Mouse (Mus musculus): ENCODE results near the gene Cfap99.

Gene Cfap99

DNA sequence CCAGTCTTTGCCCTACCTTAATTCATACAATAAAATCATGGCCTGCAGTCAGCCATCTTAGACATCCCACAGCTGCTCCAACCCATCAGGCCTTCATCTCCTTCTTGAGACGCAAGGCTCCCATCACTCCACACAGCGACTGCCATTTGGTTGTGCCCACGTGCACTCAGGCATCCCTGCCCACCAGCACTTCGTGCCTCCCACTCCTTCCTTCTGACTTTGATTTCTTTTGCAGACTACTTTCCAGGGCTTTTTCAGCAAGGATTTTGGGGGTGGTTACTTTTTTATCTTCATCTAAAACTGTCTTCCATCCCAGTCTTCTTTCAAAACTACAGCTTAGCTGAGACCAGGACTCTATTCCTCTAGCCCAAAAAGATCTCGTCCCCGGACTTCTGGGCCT is 11.7 kb upstream of the Cfap99 start:
- DNase-seq (ENCODE audit: inconsistent age in 2 of 2, low spot score in 1 of 2) = no peak

DNA sequence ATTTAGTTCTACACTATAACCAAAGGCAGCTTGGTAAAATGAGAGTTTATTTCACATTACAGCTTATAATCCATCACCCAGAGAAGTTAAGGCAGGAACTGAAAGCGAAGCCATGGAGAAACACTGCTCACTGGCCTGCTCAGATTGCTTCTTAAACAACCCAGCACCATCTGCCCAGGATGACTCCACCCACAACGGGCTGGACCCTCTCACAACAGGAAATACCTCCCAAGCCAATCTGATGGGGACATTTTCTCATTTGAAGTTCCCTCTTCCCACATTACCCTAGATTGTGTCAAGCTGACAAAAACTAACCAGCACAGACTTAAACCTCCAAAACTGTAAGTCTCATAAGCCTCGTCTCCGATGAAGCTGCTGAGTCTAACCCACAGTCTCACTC is 10.3 kb upstream of the Cfap99 start:
- no peak for DNase-seq (ENCODE audit: inconsistent age in 2 of 2, low spot score in 1 of 2)

DNA sequence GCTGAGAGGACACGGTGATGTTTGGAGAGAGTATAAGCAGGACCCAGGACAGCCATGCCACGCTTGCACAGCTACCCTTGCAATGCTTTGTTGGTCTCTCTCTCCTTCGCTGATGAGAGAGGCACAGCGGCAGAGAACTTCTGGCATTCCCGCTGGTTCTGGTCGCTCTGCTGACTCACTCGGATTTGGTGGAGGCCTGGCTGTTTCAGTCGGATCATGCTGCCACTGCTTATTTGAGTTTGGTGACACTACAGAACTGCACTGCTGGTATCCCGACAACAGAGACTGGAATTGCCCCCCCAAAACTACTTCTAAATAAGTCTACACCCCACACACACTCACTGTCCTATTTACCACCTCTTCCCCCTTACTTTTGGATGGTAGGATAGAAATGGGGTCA is 9.2 kb upstream of the Cfap99 start:
- no peak for DNase-seq (ENCODE audit: inconsistent age in 2 of 2, low spot score in 1 of 2)

DNA sequence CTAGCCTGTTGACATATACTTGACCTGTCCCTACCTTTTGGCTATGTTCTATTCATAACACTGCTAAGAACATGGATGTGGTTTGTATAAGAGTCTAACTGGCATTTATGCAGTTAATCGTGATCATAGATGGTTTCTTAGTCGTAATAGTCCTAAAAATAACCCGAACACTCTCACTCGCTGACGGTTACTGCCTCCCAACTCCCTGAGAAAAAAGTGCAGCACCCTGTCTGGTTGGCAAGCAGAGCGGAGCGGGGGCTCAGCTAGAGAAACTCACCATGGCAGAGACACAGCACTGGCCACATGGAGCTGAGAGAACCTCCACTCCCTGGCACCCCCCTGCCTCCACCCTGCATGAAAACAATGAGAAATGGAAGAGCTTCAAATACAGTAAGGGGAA is 7.4 kb upstream of the Cfap99 start:
- DNase-seq (ENCODE audit: inconsistent age in 2 of 2, low spot score in 1 of 2) = no peak

DNA sequence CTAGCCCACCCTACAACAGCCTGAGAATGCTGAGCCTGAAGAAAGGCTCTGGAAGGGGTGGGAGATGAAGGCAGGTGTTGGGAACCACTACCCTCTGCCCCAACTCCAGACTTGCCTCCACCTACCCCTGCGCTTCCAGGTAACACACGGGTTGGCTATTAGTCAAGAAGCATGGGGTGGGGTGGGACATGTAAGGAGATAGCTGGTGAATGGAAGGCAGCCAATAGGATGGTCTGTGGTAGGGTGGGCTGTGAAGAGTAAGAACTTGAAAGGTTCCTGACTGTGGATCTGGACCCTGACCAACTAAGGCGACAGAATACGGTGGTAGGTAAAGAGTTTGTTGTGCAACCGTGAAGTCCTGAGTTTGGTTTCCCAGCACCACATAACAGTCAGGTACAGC is 5.0 kb upstream of the Cfap99 start:
- no peak for DNase-seq (ENCODE audit: inconsistent age in 2 of 2, low spot score in 1 of 2)

DNA sequence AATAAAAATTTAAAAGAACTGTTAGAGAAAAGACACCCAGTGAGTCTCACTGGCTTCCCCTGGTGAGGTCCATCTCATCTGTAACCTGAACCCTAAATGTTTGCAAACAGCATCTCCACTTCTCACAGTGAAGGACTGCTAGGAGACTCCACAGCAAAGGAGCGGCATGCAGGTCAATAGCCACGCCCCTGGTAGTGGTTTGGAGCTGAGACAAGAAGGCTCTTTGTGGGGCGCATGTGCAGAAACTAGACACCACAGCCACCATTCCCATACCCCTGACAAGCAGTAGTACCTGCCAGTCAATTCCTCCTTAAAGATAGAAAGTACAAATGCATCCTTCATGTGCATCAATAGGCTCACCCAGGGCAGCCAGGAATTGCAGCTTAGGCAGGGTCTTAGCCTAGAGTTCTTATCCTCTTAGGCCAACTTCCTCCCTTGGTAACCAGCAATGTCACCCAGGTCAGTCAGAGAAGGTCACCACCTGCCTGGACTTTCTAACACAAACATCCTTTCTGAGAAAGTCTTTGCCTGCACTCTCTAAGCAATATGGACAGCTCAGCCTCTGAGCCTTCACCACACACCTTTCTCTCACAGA is 4.1 kb upstream of the Cfap99 start:
- DNase-seq (ENCODE audit: inconsistent age in 2 of 2, low spot score in 1 of 2) = no peak

DNA sequence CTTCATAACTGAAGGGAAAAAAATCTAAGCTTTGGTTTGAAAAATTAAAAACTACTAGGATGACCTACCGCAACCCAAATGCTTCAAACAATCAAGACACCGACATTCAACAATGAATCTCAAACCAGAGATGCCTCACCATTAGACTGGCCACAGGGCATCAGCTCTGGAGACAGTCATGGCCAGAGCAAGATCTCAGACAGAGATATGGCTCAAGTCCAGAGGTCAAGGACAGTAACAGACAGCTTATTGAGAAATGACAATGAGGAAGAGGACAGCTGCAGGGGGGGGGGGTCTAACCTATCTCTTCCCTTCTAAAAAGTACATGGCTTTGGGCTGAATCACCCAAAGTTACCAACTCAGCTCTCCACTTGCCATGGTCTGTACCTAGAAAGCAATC is 3.1 kb upstream of the Cfap99 start:
- DNase-seq (ENCODE audit: inconsistent age in 2 of 2, low spot score in 1 of 2) = peak in 1 of 2 experiments; percentile 55

DNA sequence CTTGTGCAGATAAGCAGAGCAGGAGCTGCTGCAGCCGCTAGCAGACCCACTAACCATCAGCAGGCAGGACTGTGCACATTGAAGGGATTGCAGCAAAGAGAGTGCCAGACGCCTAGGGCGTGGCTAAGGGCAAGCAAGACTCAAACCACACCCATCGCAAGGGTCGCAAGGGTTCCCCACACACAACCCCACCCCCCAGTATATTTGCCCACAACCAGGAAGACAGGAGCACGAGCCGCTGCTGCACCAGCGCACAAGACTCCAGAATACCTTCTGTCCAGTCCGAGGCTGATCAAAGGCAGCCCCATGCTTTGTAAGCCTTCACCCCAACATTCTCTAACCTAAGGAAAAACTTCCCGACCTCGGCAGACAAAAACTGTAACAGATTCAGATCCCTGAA is 1.9 kb upstream of the Cfap99 start:
- DNase-seq (ENCODE audit: inconsistent age in 2 of 2, low spot score in 1 of 2) = no peak

DNA sequence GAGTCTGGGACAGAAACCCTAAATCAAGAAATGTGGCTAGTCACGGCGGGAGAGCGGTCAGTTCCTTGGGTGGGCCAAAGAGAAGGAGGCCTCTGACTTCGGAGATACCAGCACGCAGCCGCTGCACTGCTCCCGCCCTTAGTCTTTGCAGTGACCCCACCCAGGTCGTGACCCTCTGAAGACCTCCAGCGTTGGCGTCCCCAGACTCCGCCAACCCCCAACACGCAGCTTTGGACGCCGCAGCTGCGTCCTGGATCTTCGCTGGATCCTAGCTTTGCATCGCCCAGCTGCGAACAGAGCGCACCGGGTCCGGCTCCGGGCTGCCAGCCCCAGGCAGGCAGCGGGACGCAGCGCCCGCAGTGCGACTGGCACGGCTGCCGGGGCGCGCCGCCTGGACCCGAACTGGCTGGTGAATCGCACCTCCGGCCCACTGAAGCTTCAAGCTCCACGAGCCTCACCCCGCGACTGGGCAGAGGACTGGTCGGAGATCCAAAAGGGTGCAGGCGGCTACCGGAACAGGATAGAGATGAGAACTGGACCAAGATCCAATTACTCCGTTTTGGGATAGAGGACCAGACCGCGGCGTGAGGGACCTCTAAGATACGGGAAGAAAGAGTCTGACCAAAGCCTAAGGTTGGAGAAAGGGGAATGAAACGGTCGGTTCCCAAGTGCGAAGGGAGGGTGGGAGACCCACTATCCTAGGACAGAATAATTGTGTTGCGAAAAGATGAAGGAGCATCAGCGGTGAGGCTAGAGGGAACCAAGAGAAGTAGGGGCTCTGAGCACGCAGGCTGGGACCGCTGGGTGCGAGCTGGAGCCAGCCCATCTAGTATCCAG is 1.2 kb upstream of the Cfap99 start:
- DNase-seq (ENCODE audit: inconsistent age in 2 of 2, low spot score in 1 of 2) = no peak

DNA sequence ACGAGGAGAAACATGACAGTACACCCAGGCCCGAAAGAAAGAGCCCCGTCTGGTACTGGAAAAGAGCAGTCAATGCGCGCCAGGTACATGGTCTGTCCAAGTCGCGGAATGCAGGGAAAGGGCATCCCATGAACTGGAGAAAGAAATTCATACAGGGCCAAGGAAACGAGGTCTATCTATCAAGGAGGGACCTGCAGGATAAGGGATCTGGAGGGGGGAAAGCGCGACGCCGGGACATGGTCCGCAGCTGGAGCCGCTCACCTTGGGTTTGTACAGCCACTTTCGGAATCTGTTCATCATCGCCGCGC is 608 bp upstream of the Cfap99 start:
- no peak for DNase-seq (ENCODE audit: inconsistent age in 2 of 2, low spot score in 1 of 2)

DNA sequence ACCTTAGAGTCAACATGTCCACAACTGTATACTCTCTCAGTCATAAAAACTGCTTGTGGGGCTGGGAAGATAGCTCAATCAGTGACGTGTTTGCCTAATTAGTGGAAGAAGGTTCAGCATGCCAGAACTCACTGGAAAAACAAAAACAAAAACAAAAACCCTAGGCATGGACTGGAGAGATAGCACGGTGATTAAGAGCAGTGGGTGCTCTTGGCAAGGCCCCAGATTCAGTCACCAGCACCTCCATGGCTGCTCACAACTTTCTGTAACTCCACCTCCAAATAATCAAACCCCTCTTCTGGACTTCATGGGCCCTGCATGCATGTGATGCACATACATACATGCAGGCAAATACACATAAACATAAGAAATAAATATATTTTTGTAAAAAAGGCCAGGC is 886 bp downstream of the Cfap99 start:
- no peak for DNase-seq (ENCODE audit: inconsistent age in 2 of 2, low spot score in 1 of 2)

DNA sequence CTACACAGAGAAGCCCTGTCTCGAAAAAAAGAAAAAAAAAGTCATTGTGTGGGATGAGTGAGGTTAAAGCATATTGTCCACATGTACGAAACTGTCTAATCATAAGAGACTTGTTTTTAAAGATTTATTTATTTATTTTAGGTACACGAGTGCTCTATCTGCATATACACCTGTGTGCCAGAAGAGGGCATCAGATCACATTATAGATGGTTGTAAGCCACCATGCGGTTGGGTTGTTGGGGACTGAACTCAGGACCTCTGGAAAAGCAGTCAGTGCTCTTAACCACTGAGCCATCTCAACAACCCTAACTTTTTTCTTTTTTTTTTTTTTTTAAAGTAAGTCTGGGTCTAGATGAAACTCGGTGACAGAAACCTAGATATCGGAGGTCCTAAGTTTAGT is 5.0 kb downstream of the Cfap99 start:
- no peak for DNase-seq (ENCODE audit: inconsistent age in 2 of 2, low spot score in 1 of 2)

DNA sequence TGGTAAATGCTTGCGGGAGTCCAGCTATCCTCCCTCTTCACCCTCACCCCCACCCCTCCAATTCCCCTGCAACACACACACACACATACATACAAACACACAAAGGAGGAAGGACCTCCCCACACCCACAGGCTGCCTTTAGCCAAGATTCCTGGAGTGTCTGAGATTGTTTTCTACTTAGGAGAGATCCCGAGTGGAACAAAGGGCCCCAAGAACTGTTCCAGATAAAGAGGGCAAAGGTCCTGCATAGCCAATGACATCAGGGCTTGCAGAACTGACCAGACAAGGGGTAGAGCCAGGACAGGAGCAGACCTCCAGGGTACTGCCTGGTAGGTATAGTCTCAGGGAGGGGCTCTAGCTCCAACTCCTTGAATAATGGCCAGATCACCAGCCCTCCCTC is 6.3 kb downstream of the Cfap99 start:
- peak in 1 of 2 experiments; percentile 45 for DNase-seq (ENCODE audit: inconsistent age in 2 of 2, low spot score in 1 of 2)

DNA sequence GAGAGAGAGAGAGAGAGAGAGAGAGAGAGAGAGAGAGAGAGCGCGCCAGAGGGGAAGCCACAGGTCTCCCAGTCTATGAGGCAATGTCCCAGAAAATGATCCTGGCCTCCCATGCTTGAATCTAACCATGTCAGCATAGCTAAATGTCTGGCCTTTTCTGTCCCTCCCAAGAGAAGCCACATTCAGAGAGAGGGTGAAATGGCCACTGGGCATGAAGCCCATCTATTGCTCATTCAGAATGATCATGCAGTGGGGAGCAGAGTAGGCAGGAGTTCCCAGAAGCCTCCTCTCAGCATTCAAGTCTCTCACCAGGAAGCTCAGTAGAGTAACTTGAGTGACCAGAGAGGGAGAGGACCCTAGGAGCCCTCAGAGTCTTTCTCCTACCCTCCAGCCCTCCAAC is 6.7 kb downstream of the Cfap99 start:
- DNase-seq (ENCODE audit: inconsistent age in 2 of 2, low spot score in 1 of 2) = peak; percentile 33 to 76

DNA sequence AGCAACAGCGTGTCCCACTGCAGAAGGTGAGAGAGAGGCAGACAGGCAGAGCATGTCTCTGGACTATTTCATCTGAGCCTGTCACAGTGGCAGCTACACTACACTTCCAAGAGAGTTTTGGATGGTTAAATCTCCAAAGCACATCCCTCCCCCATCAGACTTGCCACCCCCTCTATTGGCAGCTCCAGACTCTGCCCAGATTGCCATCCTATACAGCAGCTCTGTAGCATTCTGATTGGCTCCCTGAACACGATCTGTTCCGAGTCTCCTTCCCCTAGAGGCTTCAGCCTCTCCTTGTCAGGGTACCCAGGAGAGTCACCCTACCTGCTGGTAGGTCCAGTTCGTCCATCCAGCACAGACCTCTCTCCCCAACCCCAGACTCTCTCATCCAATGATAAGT is 9.7 kb downstream of the Cfap99 start:
- DNase-seq (ENCODE audit: inconsistent age in 2 of 2, low spot score in 1 of 2) = no peak

DNA sequence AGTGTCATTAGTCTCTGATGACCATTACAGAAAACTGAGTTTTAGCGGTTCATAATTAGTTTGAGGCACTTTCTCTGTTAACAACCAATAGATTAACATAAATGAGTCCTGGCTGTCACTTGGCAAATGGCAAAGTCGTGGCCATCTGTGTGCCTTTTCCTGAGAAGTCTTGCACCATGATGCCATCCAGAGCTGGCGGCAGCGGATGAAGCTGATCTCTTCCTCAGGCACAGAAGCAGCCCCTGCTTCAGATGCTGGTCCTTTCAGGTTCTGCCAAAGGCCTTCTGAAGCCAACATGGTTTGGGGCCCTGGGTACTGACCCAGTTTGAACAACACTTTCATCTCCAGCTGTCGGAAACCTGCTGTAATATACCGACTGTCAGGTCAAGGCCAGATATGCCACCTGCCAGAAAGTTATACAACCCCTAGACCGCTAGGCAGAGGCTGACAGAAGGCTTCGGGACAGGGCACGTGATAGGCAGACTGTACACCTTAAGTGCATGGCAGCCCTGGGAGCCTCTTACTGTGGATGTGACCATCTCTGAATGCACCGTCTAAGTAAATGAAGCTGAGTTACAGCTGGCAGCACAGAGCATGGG is 10.6 kb downstream of the Cfap99 start:
- DNase-seq (ENCODE audit: inconsistent age in 2 of 2, low spot score in 1 of 2) = peak; percentile 42 to 62

DNA sequence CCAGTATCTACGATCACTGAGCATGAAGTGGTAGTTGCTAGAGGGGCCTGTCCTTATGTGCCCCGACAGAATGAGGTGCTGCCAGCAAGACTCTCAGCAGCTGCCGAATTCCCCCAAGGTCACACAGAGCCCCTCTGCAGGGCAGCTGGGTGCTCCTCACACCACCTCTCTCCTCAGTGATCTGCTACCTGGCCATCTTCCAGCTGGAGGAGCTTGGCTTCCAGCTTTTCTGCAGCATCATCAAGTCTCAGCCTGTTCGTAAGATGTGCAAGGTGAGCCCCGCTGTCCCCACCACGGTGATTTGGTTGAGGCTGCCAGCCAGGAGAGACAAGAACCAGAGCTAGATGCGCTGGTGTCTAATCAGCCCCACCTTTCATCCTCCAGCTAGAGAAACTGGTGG is 14.0 kb downstream of the Cfap99 start:
- no peak for DNase-seq (ENCODE audit: inconsistent age in 2 of 2, low spot score in 1 of 2)

DNA sequence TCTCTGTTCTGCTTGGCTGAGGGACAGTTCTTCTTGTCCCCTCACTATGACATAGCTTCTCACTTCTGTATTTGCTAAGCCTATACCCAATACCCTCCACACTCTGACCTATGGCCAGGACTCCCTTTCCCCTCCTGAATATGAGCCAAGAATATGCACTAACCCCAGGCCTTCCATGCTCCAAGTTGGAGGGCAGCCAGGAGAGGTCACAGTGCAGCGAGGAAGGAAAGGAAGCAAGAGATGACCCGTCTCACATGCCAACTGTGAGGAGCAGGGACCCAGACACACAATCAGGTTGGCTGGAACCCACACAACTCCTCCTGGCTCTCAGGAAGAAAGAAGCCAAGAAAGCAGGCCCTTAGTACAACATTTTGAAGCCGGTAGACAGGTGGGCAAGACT is 20.6 kb downstream of the Cfap99 start:
- DNase-seq (ENCODE audit: inconsistent age in 2 of 2, low spot score in 1 of 2) = no peak

DNA sequence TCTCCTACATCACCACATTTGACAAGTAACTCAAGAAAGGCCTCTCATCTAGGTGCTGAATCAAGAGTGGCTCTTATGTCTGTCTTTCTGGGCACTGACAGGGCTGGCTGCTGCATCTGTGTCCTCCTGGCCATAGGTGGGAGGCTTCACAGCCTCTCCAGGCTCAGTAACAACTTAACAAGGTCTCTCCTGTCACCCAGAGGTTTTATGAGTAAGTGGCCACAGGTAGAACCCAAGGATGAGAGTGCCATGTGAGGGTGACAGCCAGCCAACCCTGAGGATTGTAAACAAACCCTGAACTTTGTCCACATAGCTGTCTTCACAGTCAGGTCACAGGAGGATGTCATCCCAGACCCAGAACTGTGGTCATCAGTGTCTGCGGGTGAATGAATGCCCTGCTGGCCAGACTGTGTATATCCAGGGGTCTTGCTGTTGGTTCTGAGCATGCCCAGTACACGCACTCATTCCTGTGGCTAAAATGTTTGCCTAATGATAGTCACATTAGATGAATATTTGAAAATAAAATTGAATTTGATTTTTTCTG is 31.2 kb downstream of the Cfap99 start:
- no peak for DNase-seq (ENCODE audit: inconsistent age in 2 of 2, low spot score in 1 of 2)

DNA sequence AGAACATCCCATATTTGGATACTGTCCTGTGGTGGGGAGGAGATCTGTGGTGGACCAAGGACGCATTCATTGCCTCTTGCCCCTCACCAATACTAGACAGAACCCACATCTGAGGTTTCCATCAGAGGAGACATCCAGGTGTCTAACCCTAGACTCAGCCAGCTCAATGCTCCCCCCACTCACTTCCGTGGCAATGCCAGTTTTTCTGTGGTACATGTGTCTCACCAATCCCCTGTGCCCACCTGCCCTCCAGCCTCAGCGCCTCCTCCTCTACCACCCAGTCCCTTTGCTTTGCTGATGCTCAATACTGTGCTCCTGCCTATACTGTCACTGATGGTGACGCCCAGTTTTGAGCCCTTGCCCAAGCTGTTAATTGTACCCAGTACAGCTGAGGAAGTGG is 32.8 kb downstream of the Cfap99 start:
- no peak for DNase-seq (ENCODE audit: inconsistent age in 2 of 2, low spot score in 1 of 2)

DNA sequence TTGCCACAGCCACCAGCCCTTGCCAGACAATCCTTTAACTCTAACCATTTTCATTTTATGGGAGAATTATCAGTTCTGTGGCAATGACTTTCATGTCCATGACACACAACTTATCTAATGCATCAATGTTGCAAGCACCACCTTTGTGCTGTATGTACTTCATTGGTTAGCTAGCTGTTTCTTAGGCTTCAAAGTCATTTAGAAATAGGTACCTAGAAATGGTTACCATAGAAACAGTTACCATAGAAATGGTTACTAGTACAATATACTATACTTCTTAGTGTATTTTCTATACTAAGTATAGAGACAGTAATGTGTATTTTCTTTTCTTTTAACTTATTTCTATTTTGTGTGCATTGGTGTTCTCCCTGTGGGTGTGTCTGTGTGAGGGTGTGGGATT is 36.9 kb downstream of the Cfap99 start:
- DNase-seq (ENCODE audit: inconsistent age in 2 of 2, low spot score in 1 of 2) = no peak

DNA sequence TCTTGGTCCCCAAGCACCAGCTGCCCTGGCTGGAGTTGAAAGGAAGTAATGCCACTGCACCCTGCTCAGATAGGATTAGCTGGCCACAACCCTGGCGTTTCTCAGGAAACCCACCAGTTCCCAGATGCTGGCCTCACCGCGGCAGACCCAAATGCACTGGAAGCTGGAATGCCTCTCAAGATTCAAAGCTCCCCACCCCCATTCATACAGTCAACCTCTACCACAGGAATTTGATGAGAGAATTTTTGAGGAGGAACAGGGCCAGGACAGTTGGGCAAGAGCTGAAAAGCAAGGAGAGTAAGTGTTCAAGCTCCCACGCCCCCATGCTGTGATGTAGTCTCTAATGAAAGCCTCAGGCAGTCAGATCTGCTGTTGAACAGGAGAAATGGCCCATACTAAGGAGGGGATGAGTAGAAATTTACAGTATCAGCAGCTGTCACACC is 37.9 kb downstream of the Cfap99 start:
- DNase-seq (ENCODE audit: inconsistent age in 2 of 2, low spot score in 1 of 2) = no peak
